Mouse (Mus musculus): ENCODE measurements at regions not wholly inside any gene's neighbourhood (a gene's known extent, or its start where the extent isn't known, plus 50 kb on each side); places are given as distances from the start of the nearest gene placed in this dataset.

DNA sequence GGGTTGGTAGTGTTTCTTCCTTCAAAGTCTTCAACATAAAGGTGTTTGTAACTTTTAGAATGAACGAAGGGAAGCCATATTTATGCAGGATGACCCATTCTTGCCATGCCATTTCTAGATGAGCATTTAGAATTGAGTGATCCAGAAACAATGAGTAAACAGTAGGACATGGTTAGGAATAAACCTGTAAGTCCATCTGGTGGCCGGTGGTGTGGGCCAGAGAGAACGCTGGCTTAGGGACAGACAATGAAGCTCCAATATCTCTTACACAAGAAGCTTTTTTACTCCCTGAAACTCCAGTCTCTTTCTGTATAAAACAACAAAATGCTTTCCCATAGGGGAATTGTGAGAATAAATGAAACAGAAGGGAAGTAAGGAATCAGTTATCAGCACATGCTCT lies 296.9 kb upstream of the Clnk start:
- DNase-seq: no peak

DNA sequence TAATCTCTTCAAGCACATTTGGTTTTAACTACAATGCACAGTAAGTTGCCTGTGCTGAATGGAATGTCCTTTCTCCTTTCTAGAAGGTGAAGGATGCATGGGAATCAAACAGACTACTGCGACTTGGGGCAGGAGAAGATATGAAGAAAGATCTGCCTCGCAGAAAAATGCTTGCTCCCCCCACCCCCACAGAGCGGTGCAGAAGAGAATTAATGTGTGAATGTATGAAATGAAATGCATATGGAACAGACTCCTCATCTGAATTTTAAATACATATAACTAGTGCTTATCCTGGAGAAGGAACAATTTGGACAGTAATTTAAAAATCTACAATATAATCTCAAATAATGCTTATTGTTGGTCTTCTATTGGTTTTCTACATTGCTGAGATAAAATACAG lies 283.0 kb upstream of the Clnk start:
- no peak for DNase-seq

DNA sequence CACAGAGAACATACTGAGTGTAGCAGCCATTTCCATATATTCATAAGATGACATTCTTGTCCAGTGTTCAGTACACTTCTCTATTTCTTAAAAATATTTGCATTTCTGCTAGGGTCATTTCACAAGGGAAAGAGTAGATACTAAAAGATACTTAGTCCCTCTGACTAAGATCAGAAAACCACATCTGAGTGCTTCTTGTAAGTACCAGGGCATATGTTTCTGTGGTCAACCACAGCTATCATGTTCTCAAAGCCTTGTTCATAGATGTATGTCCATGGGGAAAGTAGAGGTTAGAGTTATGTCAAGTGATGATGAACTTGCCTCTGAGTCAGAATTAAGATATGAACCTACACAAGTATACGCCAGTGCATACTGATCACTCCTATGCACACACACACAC lies 279.2 kb upstream of the Clnk start:
- no peak for DNase-seq

DNA sequence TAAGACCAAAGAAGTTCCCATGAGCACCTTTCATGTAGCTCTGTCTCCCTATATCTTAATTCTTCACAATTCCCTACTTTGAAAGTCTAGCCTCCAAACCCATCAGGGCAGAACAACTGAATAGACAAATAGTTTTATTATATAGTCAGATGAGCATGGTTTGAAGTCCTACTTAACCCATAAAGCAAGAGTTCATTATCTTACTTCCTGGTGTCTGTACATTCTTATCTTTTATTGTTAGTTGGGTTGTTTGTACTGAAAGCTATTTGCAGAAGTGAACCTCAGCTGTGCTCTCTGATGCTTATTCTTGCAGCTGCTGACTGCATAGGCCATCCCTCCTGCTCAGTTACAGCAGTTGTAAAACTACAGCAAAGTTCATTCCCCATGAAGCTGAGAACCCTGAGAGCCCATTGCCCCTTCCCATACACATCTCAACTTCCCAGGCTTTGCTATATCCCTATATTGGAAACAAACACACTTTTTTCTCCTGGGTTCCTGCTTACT lies 276.7 kb upstream of the Clnk start:
- DNase-seq: no peak

DNA sequence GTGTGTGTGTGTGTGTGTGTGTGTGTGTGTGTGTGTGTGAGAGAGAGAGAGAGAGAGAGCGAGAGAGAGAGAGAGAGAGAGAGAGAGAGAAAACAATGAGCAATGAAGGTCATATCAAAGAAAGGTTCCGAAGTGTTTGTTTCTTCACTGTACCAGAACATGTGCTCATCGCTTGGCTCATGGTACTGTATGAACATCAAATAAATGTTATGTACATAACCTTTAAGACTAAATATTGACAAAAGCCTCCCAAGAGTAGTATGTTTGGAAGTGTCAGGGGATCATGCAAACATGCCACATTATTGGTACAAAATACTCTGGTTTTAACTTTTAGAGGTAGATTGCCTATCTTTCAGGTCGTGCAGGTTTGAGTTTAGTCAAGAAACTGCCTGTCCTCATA lies 275.3 kb upstream of the Clnk start:
- DNase-seq: no peak

DNA sequence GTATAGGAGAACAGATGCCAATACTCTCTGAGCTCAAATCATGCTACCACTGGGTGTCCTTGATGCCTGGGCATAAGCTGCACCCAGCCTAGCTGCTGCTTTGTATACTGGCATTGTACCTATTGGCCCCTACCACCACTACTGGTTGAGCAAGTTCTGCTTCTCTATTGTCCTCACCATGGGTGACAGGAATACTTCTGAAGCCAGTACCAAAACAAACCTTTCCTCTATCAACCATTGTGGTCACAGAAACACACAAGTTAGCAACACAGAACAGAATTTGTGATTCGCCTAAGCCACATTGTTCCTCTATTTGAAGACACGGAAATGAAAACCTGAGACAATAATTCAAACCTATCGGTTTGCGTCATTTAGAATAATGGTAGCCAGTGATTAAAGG lies 274.3 kb upstream of the Clnk start:
- DNase-seq: no peak

DNA sequence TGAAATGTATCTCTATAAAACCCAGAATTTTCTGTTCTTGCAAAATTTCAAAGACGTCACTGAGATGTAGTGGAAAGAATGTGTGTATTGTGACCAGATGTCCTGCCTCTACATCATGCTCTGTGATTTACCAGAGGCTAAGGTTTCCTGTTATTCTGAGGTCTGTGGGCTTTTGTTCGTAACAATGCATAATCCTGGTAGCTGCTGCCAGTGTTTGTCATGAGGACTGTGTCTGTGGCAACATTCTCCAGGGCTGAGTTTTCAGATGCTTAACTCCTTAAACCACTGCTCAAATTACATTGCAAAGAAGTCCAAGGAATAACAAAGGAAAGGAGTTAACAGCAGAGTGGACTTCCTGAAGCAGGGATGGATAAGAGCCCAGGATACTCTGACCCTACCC lies 269.0 kb upstream of the Clnk start:
- DNase-seq: no peak

DNA sequence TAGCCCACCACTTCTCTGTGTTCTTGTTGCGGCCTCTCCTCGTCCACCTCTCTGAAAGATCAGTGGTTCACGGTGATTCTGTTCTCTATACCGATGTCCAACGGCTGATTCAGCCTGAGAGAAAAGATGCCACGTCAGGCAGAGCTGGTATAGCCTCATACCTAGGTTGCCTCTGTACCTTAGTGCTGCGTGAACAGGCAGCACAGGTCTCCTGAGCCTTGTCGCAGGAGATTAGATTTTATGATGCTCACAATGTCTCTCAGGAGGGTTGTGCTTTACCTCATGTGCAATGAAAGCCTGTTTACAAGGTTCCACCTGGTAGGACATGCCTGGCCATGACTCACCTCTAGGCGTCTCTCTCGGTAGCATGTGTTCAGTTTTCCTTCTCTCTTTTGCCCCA lies 267.6 kb upstream of the Clnk start:
- no peak for DNase-seq

DNA sequence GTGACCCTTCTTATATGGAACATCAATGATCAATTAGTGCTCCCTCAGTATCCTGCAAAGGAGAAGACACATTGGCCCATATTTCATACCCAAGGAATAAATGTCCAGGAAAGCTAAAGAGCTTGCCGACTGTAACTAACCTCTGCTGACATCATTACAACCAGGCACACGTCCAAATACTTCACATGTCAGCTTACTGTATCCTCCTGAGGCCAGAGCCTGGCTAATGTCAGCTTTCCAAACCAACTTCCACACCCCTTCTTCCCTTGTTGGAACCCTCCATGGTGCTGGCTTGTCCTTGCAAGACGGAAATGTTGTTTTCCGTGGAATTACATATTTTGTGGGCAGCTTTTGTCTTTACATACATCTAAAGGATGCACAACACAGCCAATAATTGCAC lies 267.0 kb upstream of the Clnk start:
- DNase-seq: no peak

DNA sequence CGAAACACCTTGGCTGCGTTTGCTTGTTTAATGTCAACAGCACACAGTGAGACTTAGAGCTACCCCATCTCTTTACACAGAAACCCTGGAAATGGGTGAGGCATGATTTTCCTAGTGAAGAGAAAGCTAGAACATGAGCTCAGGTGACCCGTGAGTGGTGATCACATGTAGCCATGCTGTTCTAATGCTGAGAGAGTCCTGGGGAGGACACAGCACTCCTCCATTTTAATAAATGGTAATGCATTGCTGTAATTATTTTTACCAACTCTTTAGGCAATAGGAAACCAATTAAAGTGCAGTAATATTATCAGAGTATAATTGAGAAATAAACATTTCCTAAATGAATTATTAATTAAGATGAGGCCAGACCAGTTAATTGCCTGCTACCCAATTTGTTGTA lies 261.8 kb upstream of the Clnk start:
- DNase-seq: no peak

DNA sequence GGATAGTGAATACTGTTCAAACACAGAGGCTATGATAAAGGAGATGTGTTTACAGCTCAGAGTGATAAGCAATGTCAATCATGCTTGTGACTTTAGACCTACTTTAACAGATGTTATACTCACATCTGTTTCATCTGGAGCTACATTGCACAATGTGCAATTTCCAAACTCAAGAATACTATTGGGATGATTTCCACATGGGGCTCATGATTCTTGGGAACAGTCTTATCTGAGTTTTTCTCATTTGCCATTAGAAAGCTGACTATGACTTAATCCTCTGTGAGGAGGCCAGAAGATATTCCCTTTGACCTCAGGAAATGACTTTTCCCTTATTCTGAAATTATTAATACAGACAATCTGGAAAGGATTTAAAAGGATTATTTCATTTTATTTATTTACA lies 252.3 kb upstream of the Clnk start:
- no peak for DNase-seq

DNA sequence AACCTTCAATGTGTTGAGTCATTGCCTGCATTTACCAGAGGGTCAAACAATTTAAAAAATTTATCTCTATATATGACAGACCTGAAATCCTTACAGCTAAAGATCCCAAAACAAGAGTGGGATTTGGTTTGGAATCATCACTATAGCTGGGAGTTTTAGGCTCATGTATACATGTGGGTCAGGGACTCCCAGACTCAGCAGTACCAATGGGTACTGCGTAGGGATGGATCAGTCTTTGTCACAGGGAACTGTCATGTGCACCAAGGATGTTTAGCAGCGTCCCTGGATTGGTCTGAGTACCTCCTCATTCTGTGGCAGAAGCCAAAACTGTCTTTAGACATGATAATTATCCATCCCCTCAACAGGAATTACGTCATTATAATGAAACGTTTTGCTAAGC lies 250.2 kb upstream of the Clnk start:
- DNase-seq: no peak

DNA sequence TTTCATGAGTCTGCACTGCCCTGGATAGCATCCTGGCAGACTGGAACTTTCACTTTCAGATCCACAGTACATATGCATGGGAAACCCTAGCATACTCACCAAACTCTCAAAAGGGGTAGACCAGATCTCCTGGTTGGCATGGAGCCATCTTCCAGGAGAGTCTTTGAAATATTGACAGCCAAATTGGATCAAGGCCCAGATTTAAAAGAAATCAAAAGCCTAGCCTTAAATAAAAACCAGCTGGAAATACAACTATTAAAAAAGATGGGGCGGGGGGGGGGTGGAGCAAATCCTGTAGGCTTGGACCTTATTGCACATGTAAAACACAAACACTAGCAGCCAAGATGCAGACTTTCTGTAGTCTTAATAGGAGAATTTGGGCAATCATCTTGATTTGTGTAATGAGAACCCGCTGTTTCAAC lies 249.7 kb upstream of the Clnk start:
- no peak for DNase-seq

DNA sequence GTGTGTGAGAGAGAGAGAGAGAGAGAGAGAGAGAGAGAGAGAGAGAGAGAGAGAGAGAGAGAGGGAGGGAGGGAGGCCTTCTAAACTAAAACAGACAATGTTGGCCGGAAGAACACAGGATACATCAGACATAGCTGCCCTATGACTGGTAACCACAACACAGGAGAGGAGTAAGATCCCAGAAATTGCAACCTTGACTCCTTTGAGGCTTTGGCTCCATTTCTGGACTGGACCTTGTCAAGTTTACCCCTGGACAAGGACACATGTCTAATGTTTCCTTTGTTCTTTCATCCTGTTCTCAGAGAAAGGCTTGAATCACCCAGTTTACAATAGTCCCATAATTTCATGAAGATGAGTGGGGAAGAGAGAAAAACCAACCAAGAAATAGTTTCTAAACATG lies 233.7 kb upstream of the Clnk start:
- DNase-seq: no peak

DNA sequence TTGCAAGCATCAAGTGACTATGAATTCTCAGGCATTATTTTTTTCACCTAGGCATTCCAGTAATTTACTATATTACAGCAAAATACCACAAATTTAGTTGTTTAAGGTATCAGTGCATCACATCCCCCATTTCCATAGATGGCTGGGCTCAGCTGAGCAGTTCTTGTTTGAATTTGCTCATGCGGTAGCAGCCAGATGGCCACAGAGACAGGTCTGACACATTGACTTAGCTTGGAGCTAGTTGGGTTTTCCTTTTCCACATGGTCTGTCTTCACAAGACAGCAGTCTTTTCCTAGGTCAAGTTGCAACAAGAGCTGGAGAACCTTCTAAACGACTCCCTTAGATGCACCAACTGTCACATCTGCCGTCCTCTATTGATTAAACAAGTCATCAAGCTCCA lies 232.9 kb upstream of the Clnk start:
- no peak for DNase-seq

DNA sequence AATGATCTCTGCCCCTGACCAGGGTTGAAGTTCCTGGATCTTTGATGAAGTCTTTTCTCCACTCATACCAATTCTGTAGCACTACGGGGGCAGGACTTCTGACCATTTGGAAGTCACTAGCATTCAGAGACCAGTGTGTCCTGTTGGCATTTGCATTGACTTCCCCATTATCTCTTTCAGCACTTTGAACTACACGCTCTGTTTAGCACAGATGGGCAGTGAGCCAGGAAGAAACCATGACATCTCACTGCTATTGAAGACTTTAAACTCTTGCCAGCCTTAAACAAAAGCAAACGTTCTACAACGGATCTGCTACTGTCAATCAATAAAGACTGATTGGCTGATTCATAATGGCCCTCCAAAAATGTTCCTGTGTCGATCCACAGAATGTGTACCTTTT lies 222.5 kb upstream of the Clnk start:
- DNase-seq: no peak

DNA sequence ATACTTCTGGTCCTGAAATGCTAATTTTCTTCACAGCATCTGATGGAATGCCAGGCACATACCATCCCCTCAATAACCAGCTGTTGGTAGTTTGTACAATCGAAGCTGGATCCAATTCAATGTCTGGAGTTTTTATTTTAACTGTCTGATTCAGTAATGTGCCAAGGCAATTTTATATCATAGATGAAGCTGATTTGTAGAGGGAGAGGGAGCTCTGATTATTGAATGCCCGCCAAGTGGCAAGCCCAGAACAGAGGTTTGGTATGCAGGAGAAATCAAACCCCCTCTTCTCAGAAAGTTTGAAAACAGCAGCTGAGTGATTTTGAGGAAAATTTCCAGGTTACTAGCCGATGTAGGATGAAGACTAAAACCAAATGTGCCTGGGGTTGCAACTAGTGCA lies 218.3 kb upstream of the Clnk start:
- no peak for DNase-seq

DNA sequence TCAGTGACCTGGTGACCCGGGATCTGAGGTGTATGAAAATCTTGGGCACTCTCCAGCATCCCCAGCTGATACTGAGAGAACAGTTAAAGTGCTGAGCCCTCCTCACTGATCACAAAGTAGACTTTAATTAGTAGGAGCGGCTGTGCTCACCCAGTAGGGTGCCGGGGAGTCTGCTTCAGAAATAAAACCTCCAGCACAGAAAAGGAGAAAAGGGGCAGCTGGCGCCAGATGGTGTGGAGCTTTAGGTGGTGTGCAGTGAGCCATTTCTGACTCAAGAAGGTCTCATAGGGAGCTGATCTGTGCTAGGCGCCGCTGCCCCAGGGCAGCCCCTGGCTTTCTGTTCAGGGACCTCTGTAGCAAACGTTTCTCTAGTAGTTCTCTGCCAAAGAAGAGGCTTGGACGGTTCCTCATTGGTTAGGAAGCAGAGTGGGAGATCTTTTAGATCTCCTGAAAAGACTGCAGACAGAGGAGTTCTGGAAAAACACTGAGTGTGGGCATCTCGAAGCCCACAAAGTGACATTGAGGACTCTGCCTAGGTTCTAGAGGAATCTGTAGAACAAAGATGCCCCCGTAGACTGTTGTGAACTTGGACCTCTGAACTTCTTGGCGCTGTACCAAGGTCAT lies 200.1 kb upstream of the Clnk start:
- DNase-seq: no peak

DNA sequence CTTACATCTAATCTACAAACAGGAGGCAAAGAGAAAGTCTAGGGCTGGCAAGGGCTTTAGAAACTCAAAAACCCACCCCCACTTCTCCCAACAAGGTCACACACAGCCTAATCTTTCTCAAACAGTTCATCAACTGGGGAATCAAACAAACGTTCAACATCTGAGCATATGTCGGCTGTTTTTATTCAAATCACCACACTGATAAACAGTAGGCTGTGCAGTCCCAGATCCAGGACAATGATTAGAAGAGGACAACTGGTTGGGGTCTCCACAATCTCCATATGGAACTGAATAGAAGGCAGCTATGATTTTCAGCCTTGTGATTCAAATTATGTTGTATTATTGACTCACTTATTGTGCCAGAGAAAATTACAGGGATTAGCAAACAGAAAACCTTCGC lies 193.1 kb upstream of the Clnk start:
- no peak for DNase-seq

DNA sequence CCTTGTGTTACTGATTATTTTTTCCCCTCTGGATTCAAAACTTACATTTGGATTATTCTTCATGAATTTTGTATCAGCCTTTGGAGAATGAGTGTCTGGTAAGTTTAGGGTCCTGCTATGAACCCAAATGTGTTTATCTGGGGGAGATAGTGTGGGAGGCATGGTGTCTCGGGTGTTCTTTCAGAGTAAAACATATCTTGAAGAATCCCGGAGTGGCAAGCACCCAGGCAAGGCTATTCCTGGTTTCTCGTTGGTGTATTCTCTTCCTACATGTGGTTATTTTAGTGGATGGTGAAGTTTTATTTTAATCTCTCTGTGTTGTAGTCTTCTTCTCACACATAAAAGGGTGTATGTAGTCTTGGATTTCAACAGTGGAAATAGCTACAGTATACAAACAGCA lies 186.4 kb upstream of the Clnk start:
- no peak for DNase-seq

DNA sequence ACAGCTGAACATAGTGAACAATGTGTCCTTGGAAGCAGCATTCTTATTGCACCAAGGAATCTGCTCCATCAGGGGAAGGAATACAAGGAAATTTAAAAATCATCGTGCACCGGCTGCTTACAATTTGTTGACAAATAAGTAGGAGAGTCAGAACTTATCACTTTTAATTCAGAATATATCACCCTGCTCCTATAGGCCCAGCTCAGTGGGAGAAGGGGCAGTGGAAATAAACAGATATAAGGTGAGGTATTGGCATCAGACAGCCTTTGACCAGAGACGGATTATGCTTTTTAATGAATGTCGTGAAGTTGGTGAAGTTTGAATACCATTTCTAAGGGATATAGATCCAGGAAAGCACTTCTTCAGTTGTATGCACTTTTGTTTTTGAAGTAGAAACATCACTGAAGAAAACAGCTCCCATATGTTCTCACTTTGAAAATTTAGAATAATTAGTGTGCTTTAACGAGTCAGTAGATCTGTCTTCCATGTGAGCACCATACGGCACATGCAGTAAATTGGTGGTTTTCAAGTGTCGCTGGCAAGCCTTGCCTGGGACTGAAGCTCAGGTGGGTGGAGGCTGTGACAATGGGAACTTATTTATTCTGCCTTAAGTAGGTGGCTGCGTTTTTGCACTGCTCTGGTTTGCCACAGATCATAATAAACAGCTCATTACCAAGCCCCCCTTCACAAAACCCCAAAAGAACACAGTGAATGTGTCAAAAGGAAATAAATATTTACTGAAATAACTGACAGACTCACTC lies 176.1 kb upstream of the Clnk start:
- no peak for DNase-seq

DNA sequence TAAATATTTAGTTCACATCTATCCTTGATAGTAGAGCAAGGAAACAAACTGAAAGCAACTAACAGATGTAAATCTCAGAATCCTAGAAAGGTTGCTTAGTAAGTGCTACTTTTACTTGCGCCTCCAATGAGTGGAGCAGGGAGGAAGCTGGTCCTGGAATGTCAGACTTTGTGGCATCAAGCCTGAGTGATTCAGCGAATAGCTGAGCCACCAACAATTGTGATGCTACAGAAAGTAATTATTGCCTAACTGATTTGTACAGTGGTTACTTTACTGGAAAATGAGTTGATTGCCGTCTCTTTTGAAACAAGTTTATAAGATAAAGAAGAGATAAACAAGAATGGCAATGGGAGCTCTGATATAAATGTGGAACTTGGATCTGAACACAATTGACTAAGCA lies 173.9 kb upstream of the Clnk start:
- no peak for DNase-seq

DNA sequence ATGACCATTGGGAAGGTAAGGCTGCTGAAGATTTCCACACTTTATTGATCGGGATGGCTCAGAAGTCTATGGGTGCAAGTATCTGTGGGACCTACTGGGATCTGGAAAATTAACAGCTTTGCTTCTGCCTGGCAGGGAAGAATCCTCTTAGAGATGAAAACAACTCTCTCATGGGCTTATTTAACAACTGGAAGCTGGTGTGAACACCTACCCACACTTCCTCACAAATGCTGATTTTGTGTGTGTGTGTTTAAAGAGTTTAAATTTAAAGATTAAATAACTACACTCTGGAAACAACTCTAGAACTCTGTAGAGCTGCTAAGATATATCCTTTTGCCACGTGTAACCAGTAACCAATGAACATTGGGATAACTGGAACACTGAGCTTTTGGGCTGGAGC lies 172.5 kb upstream of the Clnk start:
- no peak for DNase-seq

DNA sequence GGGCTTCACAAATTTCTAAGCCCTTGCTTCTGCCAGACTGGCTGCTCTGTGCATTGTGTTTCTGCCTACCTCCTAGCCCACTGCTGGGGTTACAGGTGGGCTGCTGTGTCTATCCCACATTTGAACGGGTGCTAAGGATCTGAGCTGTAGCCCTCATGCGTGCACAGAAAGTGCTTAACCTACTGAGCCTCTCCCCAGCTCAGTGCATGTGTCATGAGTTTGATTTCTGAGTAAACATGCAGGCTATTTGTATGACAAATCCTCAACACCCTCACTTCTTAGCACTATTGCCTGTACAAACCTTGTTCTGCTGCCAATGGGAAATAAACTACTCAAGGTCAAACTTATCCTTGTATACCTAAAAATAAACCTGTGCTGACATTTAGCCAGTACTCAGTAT lies 163.9 kb upstream of the Clnk start:
- DNase-seq: no peak

All from gastrocnemius, postnatal 25 days (tissue).